Mouse (Mus musculus) CH12.LX (cell line): ENCODE measurements at regions not wholly inside any gene's neighbourhood (a gene's known extent, or its start where the extent isn't known, plus 50 kb on each side); places are given as distances from the start of the nearest gene placed in this dataset.

Experiments used
- DNase-seq: peaks from one replicate; pipeline ENCODE4 v3.0.0-alpha.2; 2013; ENCODE audit errors: extremely low read depth
- H3K27ac ChIP-seq: 2 replicates; pipeline ENCODE4 v1.5.1; 2012; ENCODE audit warnings: low read depth, mild to moderate bottlenecking, control low read depth, moderate library complexity; ENCODE audit not compliant: insufficient read depth
- H3K27me3 ChIP-seq: replicated peaks from 2 replicates; pipeline ENCODE3; 2012; ENCODE audit warnings: inconsistent platforms
- H3K36me3 ChIP-seq, 2 experiments: replicated peaks in 1 of 2; 2 replicates each; pipeline versions ENCODE3 to v1.6.1; 2012; ENCODE audit warnings: inconsistent platforms in 1 of 2, low read length in 1 of 2, mild to moderate bottlenecking in 1 of 2, mixed read lengths in 1 of 2, moderate library complexity in 1 of 2; ENCODE audit not compliant: control insufficient read depth in 1 of 2, insufficient read depth in 1 of 2
- H3K4me1 ChIP-seq, 2 experiments: 2 replicates each; pipeline ENCODE4 v1.6.1; 2012; ENCODE audit warnings: inconsistent platforms in 1 of 2, moderate library complexity in 1 of 2; ENCODE audit not compliant: insufficient read depth in 2 of 2, control insufficient read depth in 1 of 2
- H3K4me2 ChIP-seq: 2 replicates; pipeline ENCODE4 v1.6.1; 2012; ENCODE audit warnings: low read depth, mild to moderate bottlenecking, control low read depth; ENCODE audit not compliant: poor library complexity, insufficient read depth, severe bottlenecking
- H3K4me3 ChIP-seq, 3 experiments: fragments of 150-350 bp in 1 of 3; sonication (generic) in 1 of 3; replicated peaks in 1 of 3; 2 replicates each; pipeline versions ENCODE3 to v1.5.1; 2011 to 2012; ENCODE audit warnings: low read depth in 2 of 3, low read length in 2 of 3, mild to moderate bottlenecking in 2 of 3, moderate library complexity in 2 of 3, control low read depth in 1 of 3, improper control_type of control experiment in 1 of 3, inconsistent platforms in 1 of 3, mixed read lengths in 1 of 3; ENCODE audit not compliant: poor library complexity in 1 of 3
- H3K79me2 ChIP-seq: replicated peaks from 2 replicates; pipeline ENCODE4 v1.6.1; 2012; ENCODE audit warnings: mild to moderate bottlenecking, moderate library complexity; ENCODE audit not compliant: control insufficient read depth, poor library complexity, insufficient read depth, severe bottlenecking; ENCODE audit errors: extremely low read depth
- H3K9ac ChIP-seq: 2 replicates; pipeline ENCODE4 v1.6.1; 2012; ENCODE audit warnings: low read depth, mild to moderate bottlenecking, control low read depth, moderate library complexity; ENCODE audit not compliant: insufficient read depth
- H3K9me3 ChIP-seq: replicated peaks from 2 replicates; pipeline ENCODE3; 2012; ENCODE audit warnings: low read length, inconsistent platforms, mixed read lengths
- CHD1 ChIP-seq: IDR thresholded peaks from 2 replicates; pipeline ENCODE4 v1.6.1; 2012; ENCODE audit warnings: low read depth, low read length, improper control_type of control experiment, inconsistent platforms
- CHD2 ChIP-seq: IDR thresholded peaks from 2 replicates; pipeline ENCODE4 v1.6.1; 2011; ENCODE audit warnings: low read length, improper control_type of control experiment
- CTCF ChIP-seq, 2 experiments: IDR thresholded peaks in 1 of 2; conservative IDR thresholded peaks in 1 of 2; 2 replicates each; pipeline ENCODE4 v1.5.1; 2011 to 2012; ENCODE audit warnings: low read depth in 2 of 2, low read length in 2 of 2, improper control_type of control experiment in 1 of 2, inconsistent platforms in 1 of 2, mild to moderate bottlenecking in 1 of 2, moderate library complexity in 1 of 2
- E2F4 ChIP-seq: IDR thresholded peaks from 2 replicates; pipeline ENCODE4 v1.6.1; 2011; ENCODE audit warnings: low read depth, low read length, improper control_type of control experiment; ENCODE audit not compliant: insufficient replicate concordance
- ELF1 ChIP-seq: IDR thresholded peaks from 2 replicates; pipeline ENCODE4 v1.6.1; 2014; ENCODE audit warnings: low read depth, mild to moderate bottlenecking, inconsistent platforms, low read length, improper control_type of control experiment
- EP300 ChIP-seq: IDR thresholded peaks from 2 replicates; pipeline ENCODE4 v1.6.1; 2011; ENCODE audit warnings: low read length, improper control_type of control experiment
- GABPA ChIP-seq: IDR thresholded peaks from 2 replicates; pipeline ENCODE4 v1.6.1; 2012; ENCODE audit warnings: low read depth, low read length, improper control_type of control experiment, inconsistent platforms; ENCODE audit not compliant: insufficient replicate concordance
- IRF4 ChIP-seq: IDR thresholded peaks from 2 replicates; pipeline ENCODE4 v1.6.1; 2014; ENCODE audit warnings: low read depth, mild to moderate bottlenecking, inconsistent platforms, low read length, improper control_type of control experiment
- KAT2A ChIP-seq: IDR thresholded peaks from 2 replicates; pipeline ENCODE4 v1.6.1; 2012; ENCODE audit warnings: low read length, improper control_type of control experiment, inconsistent platforms; ENCODE audit not compliant: insufficient replicate concordance
- MAX ChIP-seq: IDR thresholded peaks from 2 replicates; pipeline ENCODE4 v1.6.1; 2011; ENCODE audit warnings: low read length, improper control_type of control experiment
- MAZ ChIP-seq: IDR thresholded peaks from 2 replicates; pipeline ENCODE4 v1.6.1; 2012; ENCODE audit warnings: low read depth, mild to moderate bottlenecking, inconsistent platforms, low read length, improper control_type of control experiment, moderate library complexity
- MEF2A ChIP-seq: IDR thresholded peaks from 2 replicates; pipeline ENCODE4 v1.6.1; 2014; ENCODE audit warnings: low read depth, mild to moderate bottlenecking, inconsistent platforms, low read length, improper control_type of control experiment, borderline replicate concordance
- NRF1 ChIP-seq: IDR thresholded peaks from 2 replicates; pipeline ENCODE4 v1.6.1; 2014; ENCODE audit warnings: low read depth, mild to moderate bottlenecking, inconsistent platforms, low read length, improper control_type of control experiment, moderate library complexity
- PAX5 ChIP-seq: IDR thresholded peaks from 2 replicates; pipeline ENCODE4 v1.6.1; 2012; ENCODE audit warnings: low read length, inconsistent platforms, mixed read lengths
- POLR2A ChIP-seq: IDR thresholded peaks from 2 replicates; pipeline ENCODE4 v1.6.1; 2011; ENCODE audit warnings: low read depth, mild to moderate bottlenecking, improper control_type of control experiment, low read length
- POLR2AphosphoS2 ChIP-seq: IDR thresholded peaks from 2 replicates; pipeline ENCODE4 v1.6.1; 2011; ENCODE audit warnings: low read depth, low read length, improper control_type of control experiment
- RAD21 ChIP-seq: IDR thresholded peaks from 2 replicates; pipeline ENCODE4 v1.6.1; 2011; ENCODE audit warnings: low read depth, mild to moderate bottlenecking, low read length, improper control_type of control experiment, moderate library complexity
- SIN3A ChIP-seq: IDR thresholded peaks from 2 replicates; pipeline ENCODE4 v1.6.1; 2012; ENCODE audit warnings: low read length, improper control_type of control experiment, inconsistent platforms
- SMC3 ChIP-seq: IDR thresholded peaks from 2 replicates; pipeline ENCODE4 v1.6.1; 2011; ENCODE audit warnings: low read depth, low read length, improper control_type of control experiment
- TBP ChIP-seq: conservative IDR thresholded peaks from 2 replicates; pipeline ENCODE4 v1.6.1; 2011; ENCODE audit warnings: low read depth, low read length, improper control_type of control experiment
- TCF12 ChIP-seq: IDR thresholded peaks from 2 replicates; pipeline ENCODE4 v1.6.1; 2014; ENCODE audit warnings: low read depth, mild to moderate bottlenecking, inconsistent platforms, low read length, improper control_type of control experiment
- USF1 ChIP-seq: IDR thresholded peaks from 2 replicates; pipeline ENCODE4 v1.6.1; 2014; ENCODE audit warnings: low read depth, mild to moderate bottlenecking, inconsistent platforms, low read length, improper control_type of control experiment
- ZKSCAN1 ChIP-seq: IDR thresholded peaks from 2 replicates; pipeline ENCODE4 v1.6.1; 2012; ENCODE audit warnings: low read depth, inconsistent platforms, low read length, improper control_type of control experiment, borderline replicate concordance
- dilution Hi-C: fragments of 300-500 bp; cut with MboI; formaldehyde crosslinking; loops from 2 replicates; pipeline ENCODE4 v1.14.3; 2020; ENCODE audit warnings: low sequenced_read_pairs; ENCODE audit not compliant: extremely low pct_unique_long_range_greater_than_20kb, extremely low pct_ligation_motif_present
- in situ Hi-C: fragments of 300-500 bp; cut with MboI; formaldehyde crosslinking; loops from 3 replicates; pipeline ENCODE4 v1.14.3; 2019; ENCODE audit warnings: low sequenced_read_pairs, low pct_ligation_motif_present, low pct_unique_long_range_greater_than_20kb, mixed read lengths

DNA sequence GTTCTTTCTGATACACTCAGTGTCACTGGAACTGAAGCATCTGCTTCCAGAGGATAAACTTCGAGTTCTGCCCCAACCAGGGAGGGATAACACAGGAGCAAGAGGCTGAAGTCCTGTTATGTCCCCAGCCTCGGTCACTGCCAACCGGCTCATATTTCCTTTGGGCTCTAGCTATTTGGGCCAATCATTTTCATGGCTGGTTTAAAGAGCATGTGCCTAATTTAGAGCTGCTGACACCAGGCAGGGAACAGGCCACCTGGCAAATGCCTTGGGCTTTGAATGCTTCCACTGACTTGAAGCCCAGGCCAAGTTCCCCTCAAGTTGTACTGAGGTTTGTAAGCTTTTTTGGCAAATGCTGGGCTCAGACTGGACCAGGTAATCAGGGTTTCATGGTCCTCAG lies 286.1 kb downstream of the Satb1 start:
- TF ChIP-seq SMC3 (no peak), PAX5 (no peak), TBP (no peak), E2F4 (no peak), CHD1 (no peak)
- Histone ChIP-seq H3K4me2 (no peak overlapping the region), H3K79me2 (no peaks in the 10 kb centered on the region), H3K36me3 (no peaks in the 10 kb centered on the region), H3K9me3 (no peaks in the 10 kb centered on the region), H3K4me3 (no peak overlapping the region), H3K27ac (no peak overlapping the region), H3K27me3 (no peaks in the 10 kb centered on the region), H3K9ac (no peak overlapping the region), H3K4me1 (no peaks in the 10 kb centered on the region)
- dilution Hi-C loops (no loop called here), in situ Hi-C loops (no loop called here)
- DNase-seq: no peak

DNA sequence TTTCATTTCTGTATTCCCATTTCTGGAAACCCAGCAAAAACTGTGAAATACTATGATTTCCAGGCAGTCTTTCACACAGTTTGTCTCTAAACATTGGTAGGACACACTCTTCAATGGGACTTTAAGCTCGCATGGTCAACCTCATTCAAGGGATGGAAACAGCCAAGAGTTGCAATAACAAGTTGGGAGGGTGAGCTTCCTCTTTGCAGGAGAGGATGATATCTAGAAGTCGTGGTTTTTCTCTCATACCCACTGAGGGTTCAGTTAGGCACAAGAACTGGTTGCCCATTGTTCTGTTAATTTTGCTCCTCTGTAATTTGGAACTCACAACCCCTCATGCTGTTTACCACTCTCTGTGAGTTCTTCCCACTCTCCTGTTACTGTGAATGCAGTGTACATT lies 290.5 kb downstream of the Satb1 start:
- Histone ChIP-seq H3K4me3 (no peak overlapping the region), H3K4me1 (no peaks in the 10 kb centered on the region), H3K27me3 (no peaks in the 10 kb centered on the region), H3K9me3 (no peaks in the 10 kb centered on the region), H3K4me2 (no peak overlapping the region), H3K36me3 (no peaks in the 10 kb centered on the region), H3K79me2 (no peaks in the 10 kb centered on the region), H3K27ac (no peak overlapping the region), H3K9ac (no peak overlapping the region)
- dilution Hi-C loops (no loop called here), in situ Hi-C loops (no loop called here)
- TF ChIP-seq E2F4 (no peak), ZKSCAN1 (no peak), NRF1 (no peak)
- DNase-seq: no peak

DNA sequence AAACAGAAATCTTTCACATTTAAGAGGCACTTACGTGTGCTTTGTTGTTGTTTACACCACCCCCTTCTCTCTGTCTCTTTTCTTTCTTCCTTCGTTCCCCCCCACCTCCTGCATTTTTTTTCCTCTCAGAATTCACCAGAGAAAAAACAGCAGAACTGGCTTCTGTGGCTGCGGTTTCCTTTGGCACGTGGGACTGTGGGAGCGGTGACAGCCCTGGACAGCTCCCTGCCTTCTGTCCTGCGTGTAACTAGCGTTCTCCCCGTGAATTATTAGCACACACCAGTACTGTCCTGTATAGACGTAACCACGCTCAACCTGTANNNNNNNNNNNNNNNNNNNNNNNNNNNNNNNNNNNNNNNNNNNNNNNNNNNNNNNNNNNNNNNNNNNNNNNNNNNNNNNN lies 298.4 kb downstream of the Satb1 start:
- Histone ChIP-seq H3K9me3 (no peaks in the 10 kb centered on the region), H3K79me2 (no peaks in the 10 kb centered on the region), H3K9ac (no peak overlapping the region), H3K27ac (no peak overlapping the region), H3K27me3 (no peaks in the 10 kb centered on the region), H3K4me3 (no peak overlapping the region), H3K4me1 (no peaks in the 10 kb centered on the region), H3K36me3 (no peaks in the 10 kb centered on the region), H3K4me2 (no peak overlapping the region)
- DNase-seq: no peak
- dilution Hi-C loops (no loop called here), in situ Hi-C loops (no loop called here)
- no peak for TF ChIP-seq EP300
- no peak for TF ChIP-seq RAD21
- no peak for TF ChIP-seq ELF1
- no peak for TF ChIP-seq TCF12
- TF ChIP-seq MEF2A: no peak
- TF ChIP-seq SIN3A: no peak
- TF ChIP-seq POLR2A: no peak
- TF ChIP-seq TBP: no peak
- TF ChIP-seq CTCF (conservative IDR thresholded peaks at IDR 0.05 in 1 of 2, IDR thresholded peaks at IDR 0.05 in 1 of 2; ENCODE audit: low read depth in 2 of 2, low read length in 2 of 2): no peak
- TF ChIP-seq GABPA: no peak
- no peak for TF ChIP-seq MAZ
- no peak for TF ChIP-seq POLR2AphosphoS2
- TF ChIP-seq MAX: no peak
- no peak for TF ChIP-seq CHD2
- TF ChIP-seq KAT2A: no peak
- no peak for TF ChIP-seq CHD1
- no peak for TF ChIP-seq PAX5
- no peak for TF ChIP-seq USF1
- no peak for TF ChIP-seq ZKSCAN1
- TF ChIP-seq IRF4: no peak
